Mouse (Mus musculus): Measurements from ENCODE around the gene Pheta1.

Gene Pheta1

GRCm38 (mm10) chr5:121848743-121849142 is at the start of gene Pheta1:
Gene Pheta1, plus strand, starts transcription at chr5:121848984.
- DNase-seq (ENCODE audit: low spot score in 2 of 2), result peak; percentile 82 to 91

- DNase-seq (ENCODE audit: low spot score in 2 of 2), result no peak
Observed at GRCm38 (mm10) chr5:121807186-121807585, 41.6 kb upstream of the Pheta1 start.

- no peak for DNase-seq (ENCODE audit: low spot score in 2 of 2)
Observed at GRCm38 (mm10) chr5:121808202-121808601, 40.6 kb upstream of the Pheta1 start.

- DNase-seq (ENCODE audit: low spot score in 2 of 2), result no peak
Observed at GRCm38 (mm10) chr5:121809667-121810224, 39.0 kb upstream of the Pheta1 start.

GRCm38 (mm10) chr5:121810331-121811151 is 38.2 kb upstream of the Pheta1 start:
- DNase-seq (ENCODE audit: low spot score in 2 of 2), result no peak

GRCm38 (mm10) chr5:121811485-121811931 is 37.3 kb upstream of the Pheta1 start:
- no peak for DNase-seq (ENCODE audit: low spot score in 2 of 2)

- no peak for DNase-seq (ENCODE audit: low spot score in 2 of 2)
Observed at GRCm38 (mm10) chr5:121812526-121813243, 36.1 kb upstream of the Pheta1 start.

- DNase-seq (ENCODE audit: low spot score in 2 of 2), result no peak
Observed at GRCm38 (mm10) chr5:121813744-121814143, 35.0 kb upstream of the Pheta1 start.

- no peak for DNase-seq (ENCODE audit: low spot score in 2 of 2)
Observed at GRCm38 (mm10) chr5:121815067-121815466, 33.7 kb upstream of the Pheta1 start.

- DNase-seq (ENCODE audit: low spot score in 2 of 2), result no peak
Observed at GRCm38 (mm10) chr5:121815867-121816380, 32.9 kb upstream of the Pheta1 start.

- no peak for DNase-seq (ENCODE audit: low spot score in 2 of 2)
Observed at GRCm38 (mm10) chr5:121816611-121817010, 32.2 kb upstream of the Pheta1 start.

- DNase-seq (ENCODE audit: low spot score in 2 of 2), result no peak
Observed at GRCm38 (mm10) chr5:121817551-121817950, 31.2 kb upstream of the Pheta1 start.

- no peak for DNase-seq (ENCODE audit: low spot score in 2 of 2)
Observed at GRCm38 (mm10) chr5:121818401-121818800, 30.4 kb upstream of the Pheta1 start.

GRCm38 (mm10) chr5:121818862-121819261 is 29.9 kb upstream of the Pheta1 start:
- DNase-seq (ENCODE audit: low spot score in 2 of 2), result no peak

GRCm38 (mm10) chr5:121819559-121819958 is 29.2 kb upstream of the Pheta1 start:
- no peak for DNase-seq (ENCODE audit: low spot score in 2 of 2)

GRCm38 (mm10) chr5:121820161-121820560 is 28.6 kb upstream of the Pheta1 start:
- DNase-seq (ENCODE audit: low spot score in 2 of 2), result no peak

- DNase-seq (ENCODE audit: low spot score in 2 of 2), result no peak
Observed at GRCm38 (mm10) chr5:121820657-121821056, 28.1 kb upstream of the Pheta1 start.

GRCm38 (mm10) chr5:121821116-121821515 is 27.7 kb upstream of the Pheta1 start:
- DNase-seq (ENCODE audit: low spot score in 2 of 2), result no peak

GRCm38 (mm10) chr5:121821552-121821951 is 27.2 kb upstream of the Pheta1 start:
- DNase-seq (ENCODE audit: low spot score in 2 of 2), result no peak

- no peak for DNase-seq (ENCODE audit: low spot score in 2 of 2)
Observed at GRCm38 (mm10) chr5:121822786-121823505, 25.8 kb upstream of the Pheta1 start.

- DNase-seq (ENCODE audit: low spot score in 2 of 2), result no peak
Observed at GRCm38 (mm10) chr5:121823668-121824067, 25.1 kb upstream of the Pheta1 start.

GRCm38 (mm10) chr5:121824121-121824520 is 24.7 kb upstream of the Pheta1 start:
- DNase-seq (ENCODE audit: low spot score in 2 of 2), result no peak
